Mouse (Mus musculus) CH12F3 (cell line): ENCODE results near the gene Kcnj14.

Experiments
- in situ Hi-C: fragments of 300-500 bp; cut with MboI; formaldehyde crosslinking; loops from 2 replicates; pipeline ENCODE4 v1.14.3; 2020; ENCODE audit warnings: low sequenced_read_pairs

Gene Kcnj14

DNA sequence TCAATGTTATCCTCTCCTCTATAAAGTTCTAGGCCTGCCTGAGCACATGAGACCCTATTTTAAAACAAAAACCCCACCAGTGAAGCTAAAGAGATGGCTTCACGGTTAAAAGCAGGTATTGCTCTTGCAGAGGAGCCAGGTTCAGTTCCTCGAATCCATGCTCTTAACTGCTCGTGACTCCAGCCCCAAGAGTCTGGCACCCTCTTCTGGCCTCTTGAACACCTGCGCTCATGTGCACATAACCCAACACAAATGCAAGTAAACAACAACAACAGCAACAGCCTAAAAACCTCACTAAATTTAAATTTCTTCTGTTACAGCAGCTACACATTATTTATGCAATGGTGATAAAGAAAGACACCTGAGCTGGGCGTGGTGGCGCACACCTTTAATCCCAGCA, 57.1 kb downstream of the Kcnj14 start:
- in situ Hi-C loops, result no loop called here

DNA sequence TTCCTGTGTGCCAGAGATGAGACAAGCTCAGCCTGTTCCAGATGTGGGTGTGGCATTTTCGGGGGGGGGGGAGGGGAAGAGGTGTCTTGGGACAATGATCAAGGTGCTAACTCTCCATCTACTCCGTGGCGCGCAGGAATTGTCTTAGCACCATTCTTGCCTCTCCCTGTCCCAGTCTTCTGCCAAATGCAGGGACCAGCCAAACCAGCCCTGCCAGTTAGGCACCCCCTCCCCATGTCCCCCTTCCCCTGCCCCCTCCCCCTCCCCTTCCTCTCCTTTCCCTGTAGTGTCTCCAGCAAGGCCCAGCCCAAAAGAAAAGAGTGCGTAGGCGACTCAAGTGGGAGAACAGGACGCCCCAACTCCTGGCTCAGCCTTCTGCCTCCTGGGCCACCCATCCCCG, 57.8 kb downstream of the Kcnj14 start:
- in situ Hi-C loops, result no loop called here
